Mouse (Mus musculus) thymus, adult 2 months (tissue): Measurements from ENCODE around the gene Sipa1l2. TPM values are rescaled to one million over a fixed set of nuclear protein-coding genes. Genes with fewer than 3 reads are reported as not detected.

Experiments
- DNase-seq: peaks from one replicate; pipeline ENCODE4 v3.0.0; 2021
- H3K27ac ChIP-seq: fragments of 200-500 bp; 2 replicates; pipeline ENCODE4 v1.5.1; 2012; ENCODE audit warnings: low read length, control low read depth; ENCODE audit not compliant: control insufficient read depth, insufficient read depth
- H3K27me3 ChIP-seq: fragments of 200-500 bp; 2 replicates; pipeline ENCODE4 v1.6.1; 2012; ENCODE audit warnings: mild to moderate bottlenecking, low read length, moderate library complexity, mixed read lengths; ENCODE audit not compliant: control insufficient read depth, insufficient read depth
- H3K36me3 ChIP-seq: fragments of 200-500 bp; 2 replicates; pipeline ENCODE4 v1.6.1; 2012; ENCODE audit warnings: mild to moderate bottlenecking, low read length, moderate library complexity; ENCODE audit not compliant: control insufficient read depth, insufficient read depth
- H3K4me1 ChIP-seq: fragments of 200-500 bp; replicated peaks from 2 replicates; pipeline ENCODE4 v1.6.1; 2012; ENCODE audit warnings: low read length; ENCODE audit not compliant: control insufficient read depth, insufficient read depth
- H3K4me3 ChIP-seq: fragments of 200-500 bp; 2 replicates; pipeline ENCODE4 v1.5.1; 2012; ENCODE audit warnings: mild to moderate bottlenecking, low read length, control low read depth, moderate library complexity; ENCODE audit not compliant: control insufficient read depth, insufficient read depth
- CTCF ChIP-seq: fragments of 200-500 bp; IDR thresholded peaks from 2 replicates; pipeline ENCODE4 v1.5.1; 2012; ENCODE audit warnings: mild to moderate bottlenecking, control low read depth, low read length, moderate library complexity, borderline replicate concordance; ENCODE audit not compliant: control insufficient read depth, poor library complexity, insufficient read depth; ENCODE audit errors: extremely low read depth
- POLR2A ChIP-seq: fragments of 200-500 bp; IDR thresholded peaks from 2 replicates; pipeline ENCODE4 v1.6.1; 2012; ENCODE audit warnings: mild to moderate bottlenecking, low read length, control low read depth, moderate library complexity; ENCODE audit not compliant: control insufficient read depth, poor library complexity, insufficient read depth; ENCODE audit errors: extremely low read depth
- WGBS: fragments of 180-500 bp; shearing (Covaris S2); methylation state at CpG from one replicate; pipeline ENCODE4 v1.1.7; 2018; 5-methylcytosine and 5-hydroxymethylcytosine counted together
- polyA plus RNA-seq: library from polyadenylated mRNA; depleted of rRNA; stranded (reverse); fragments of >200 nt; gene quantifications from 2 replicates; pipeline ENCODE4 v1.2.3, GENCODE M21; 2012

Gene Sipa1l2
- polyA plus RNA-seq, 1 experiment: 11.7 TPM

GRCm38 (mm10) chr8:125502828-125503227 is 66.8 kb downstream of the Sipa1l2 start:
- TF ChIP-seq POLR2A (no peak), CTCF (no peak)
- Histone ChIP-seq H3K27me3 (no peaks in the 10 kb centered on the region), H3K4me3 (no peak overlapping the region), H3K4me1 (peaks cover 11% of the 10 kb centered on the region), H3K36me3 (no peaks in the 10 kb centered on the region), H3K27ac (no peak overlapping the region)
- WGBS: 58% methylated on average over 3 of the region's 3 CpGs
- DNase-seq: no peak

- Histone ChIP-seq H3K36me3 (no peaks in the 10 kb centered on the region), H3K4me3 (no peak overlapping the region), H3K27ac (no peak overlapping the region), H3K4me1 (peaks cover 9% of the 10 kb centered on the region), H3K27me3 (no peaks in the 10 kb centered on the region)
- WGBS: 93% methylated on average over 5 of the region's 5 CpGs
- TF ChIP-seq CTCF: no peak
- TF ChIP-seq POLR2A: no peak
- no peak for DNase-seq
Observed at GRCm38 (mm10) chr8:125500005-125500404, 69.6 kb downstream of the Sipa1l2 start.

- Histone ChIP-seq H3K36me3 (no peaks in the 10 kb centered on the region), H3K4me3 (no peak overlapping the region), H3K4me1 (peaks cover 6% of the 10 kb centered on the region), H3K27me3 (no peaks in the 10 kb centered on the region), H3K27ac (no peak overlapping the region)
- DNase-seq: no peak
- WGBS: 21% methylated on average over 10 of the region's 10 CpGs
- no peak for TF ChIP-seq POLR2A
- no peak for TF ChIP-seq CTCF
Observed at GRCm38 (mm10) chr8:125498508-125498907, 71.1 kb downstream of the Sipa1l2 start.

- 97% methylated on average over 2 of the region's 2 CpGs for WGBS
- TF ChIP-seq POLR2A (no peak), CTCF (no peak)
- no peak overlapping the region for H3K27ac ChIP-seq
- H3K36me3 ChIP-seq: no peaks in the 10 kb centered on the region
- no peak overlapping the region for H3K4me3 ChIP-seq
- no peaks in the 10 kb centered on the region for H3K27me3 ChIP-seq
- DNase-seq: no peak
- peaks cover 6% of the 10 kb centered on the region for H3K4me1 ChIP-seq
Observed at GRCm38 (mm10) chr8:125495545-125495944, 74.1 kb downstream of the Sipa1l2 start.

GRCm38 (mm10) chr8:125493254-125493815 is 76.3 kb downstream of the Sipa1l2 start:
- TF ChIP-seq CTCF: no peak
- no peak for TF ChIP-seq POLR2A
- no peak for DNase-seq
- 91% methylated on average over 6 of the region's 6 CpGs for WGBS
- H3K27me3 ChIP-seq: no peaks in the 10 kb centered on the region
- no peak overlapping the region for H3K27ac ChIP-seq
- H3K4me3 ChIP-seq: no peak overlapping the region
- no peaks in the 10 kb centered on the region for H3K36me3 ChIP-seq
- H3K4me1 ChIP-seq: peaks cover 2% of the 10 kb centered on the region

- Histone ChIP-seq H3K4me1 (no peaks in the 10 kb centered on the region), H3K4me3 (no peak overlapping the region), H3K36me3 (no peaks in the 10 kb centered on the region), H3K27ac (no peak overlapping the region), H3K27me3 (no peaks in the 10 kb centered on the region)
- DNase-seq: no peak
- no peak for TF ChIP-seq POLR2A
- no peak for TF ChIP-seq CTCF
- whole genome bisulfite sequencing: 95% methylated on average over 11 of the region's 11 CpGs
Observed at GRCm38 (mm10) chr8:125492416-125492815, 77.2 kb downstream of the Sipa1l2 start.

- H3K27ac ChIP-seq: no peak overlapping the region
- 47% methylated on average over 1 of the region's 1 CpGs for WGBS
- no peak for TF ChIP-seq POLR2A
- no peak overlapping the region for H3K4me3 ChIP-seq
- no peak for DNase-seq
- H3K4me1 ChIP-seq: no peaks in the 10 kb centered on the region
- H3K36me3 ChIP-seq: no peaks in the 10 kb centered on the region
- H3K27me3 ChIP-seq: no peaks in the 10 kb centered on the region
Observed at GRCm38 (mm10) chr8:125488747-125489146, 80.9 kb downstream of the Sipa1l2 start.
